Mouse (Mus musculus) neural tube, embryonic 10.5 days (tissue): ENCODE data around the gene Arhgef33.

Source experiments
- DNase-seq: peaks from one replicate; pipeline ENCODE4 v3.0.0-alpha.2; 2017; ENCODE audit warnings: low spot score; ENCODE audit errors: extremely low spot score

Gene Arhgef33

GRCm38 (mm10) chr17:80445433-80445832, 138.2 kb downstream of the Arhgef33 start:
- DNase-seq = no peak

DNA sequence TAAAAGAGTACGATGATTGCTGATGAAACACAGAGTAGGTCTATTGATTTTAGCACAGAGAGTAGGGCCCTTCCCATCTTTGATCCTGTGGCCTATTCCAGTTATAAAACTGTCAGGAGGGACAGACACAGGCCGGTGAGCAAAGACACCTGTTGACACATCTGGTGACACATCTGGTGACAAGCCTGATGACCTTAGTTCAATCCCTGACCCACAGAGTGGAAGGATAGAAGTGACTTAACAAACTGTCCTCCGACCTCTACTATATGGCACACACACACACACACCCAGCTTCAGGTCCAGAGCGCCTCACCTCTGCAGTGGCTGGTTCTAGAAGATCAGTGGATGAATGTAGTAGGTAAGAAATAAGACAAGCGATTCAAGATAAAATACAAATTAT, 139.3 kb downstream of the Arhgef33 start:
- no peak for DNase-seq
